Mouse (Mus musculus) G1E (cell line): ENCODE data around the gene Spata5.
A peak's percentile ranks its signal among the peaks of the same experiment; 100 is the strongest.

Source experiments
- CTCF ChIP-seq: IDR thresholded peaks from 2 replicates; pipeline ENCODE4 v1.5.1; 2012; ENCODE audit warnings: low read depth, low read length, inconsistent platforms, mixed read lengths
- POLR2AphosphoS5 ChIP-seq: IDR thresholded peaks from 2 replicates; pipeline ENCODE4 v1.6.1; 2012; ENCODE audit warnings: low read depth, low read length, inconsistent platforms; ENCODE audit not compliant: insufficient replicate concordance
- TAL1 ChIP-seq: conservative IDR thresholded peaks from 2 replicates; pipeline ENCODE4 v1.6.1; 2012; ENCODE audit warnings: low read depth, low read length, inconsistent platforms, mixed read lengths

DNA sequence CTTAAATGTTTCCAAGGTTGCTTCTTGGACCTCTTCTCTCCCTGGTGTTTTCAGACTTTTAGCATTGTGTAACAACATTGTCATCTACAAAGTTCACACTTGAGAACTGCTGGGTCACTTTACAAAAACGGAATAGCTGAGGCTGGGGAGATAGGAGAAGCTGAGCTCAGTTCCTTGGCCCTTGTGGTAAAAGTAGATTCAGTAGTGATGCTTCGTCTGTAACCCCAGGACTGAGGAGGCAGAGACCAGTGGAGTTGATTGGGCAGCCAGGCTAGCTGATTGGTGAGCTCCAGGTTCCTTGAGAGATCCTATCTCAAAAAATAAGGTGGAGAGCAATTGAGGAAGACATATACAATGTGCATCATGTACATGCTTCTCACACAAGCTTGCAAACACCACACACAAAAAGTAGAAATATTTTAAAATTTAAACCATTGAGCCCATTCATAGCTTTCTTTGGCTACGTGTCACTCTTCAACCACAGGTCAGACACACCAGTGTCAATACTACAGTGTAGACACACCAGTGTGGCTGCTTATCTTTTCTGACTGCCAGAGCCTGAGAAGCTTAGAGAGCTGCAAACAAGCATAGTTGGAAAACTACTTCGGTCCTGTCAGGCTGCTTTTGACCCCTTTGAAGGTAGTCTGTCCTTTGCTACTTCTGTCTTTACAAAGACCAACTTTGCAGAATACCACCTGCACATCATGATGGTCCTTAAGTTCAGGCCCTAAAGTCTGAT is 138.2 kb downstream of the Spata5 start:
- no peak for TF ChIP-seq CTCF
- no peak for TF ChIP-seq POLR2AphosphoS5
- TF ChIP-seq TAL1 = 0 out of 2 replicates have a peak, but pooled peaks have one; percentile 32
